21 mouse cellular contexts compared by ENCODE assay signal in genomic region chr6:54330166-54330565, GRCm38 (mm10). TPM values are rescaled to one million over a fixed set of nuclear protein-coding genes. Genes with fewer than 3 reads are reported as not detected.
A peak's percentile ranks its signal among the peaks of the same experiment; 100 is the strongest.
DNase-seq lines count a peak whose midpoint lies in the region; ATAC-seq lines count a peak whose summit lies in the region.
"Had no signal": no experiment of that assay in that cellular context is flagged by ENCODE, and none has a peak within 500 bp of the region (broad histone marks: within the 10 kb centered on the region; RNA-seq: fewer than 3 reads in every experiment).

No protein-coding gene starts in this region.

- no peak overlapping the region for H3K27ac ChIP-seq in heart, embryonic 15.5 days
- H3K27ac ChIP-seq: embryonic facial prominence, embryonic 15.5 days; hindbrain, embryonic 12.5 days; kidney, postnatal 0 days had no signal

- H3K9ac ChIP-seq in heart, embryonic 15.5 days = no peak overlapping the region
- H3K9ac ChIP-seq: embryonic facial prominence, embryonic 15.5 days; forebrain, embryonic 12.5 days; hindbrain, embryonic 12.5 days had no signal

- H3K4me2 ChIP-seq in heart, embryonic 15.5 days = peak overlapping the region; percentile 30; the same call in 1 of the 2 replicates
- H3K4me2 ChIP-seq: embryonic facial prominence, embryonic 15.5 days; hindbrain, embryonic 12.5 days had no signal

- H3K9me3 ChIP-seq in heart, embryonic 15.5 days (replicated peaks) = no peaks in the 10 kb centered on the region
- H3K9me3 ChIP-seq: embryonic facial prominence, embryonic 15.5 days; forebrain, embryonic 12.5 days; hindbrain, embryonic 12.5 days had no signal

- WGBS in heart, embryonic 15.5 days = 88% methylated on average over 10 of the region's 10 CpGs

- no peak overlapping the region; the same call in 1 of the 2 replicates for H3K4me3 ChIP-seq in heart, embryonic 15.5 days
- H3K4me3 ChIP-seq: embryonic facial prominence, embryonic 15.5 days; forebrain, embryonic 12.5 days; hindbrain, embryonic 12.5 days had no signal

- peaks cover 10% of the 10 kb centered on the region for H3K4me1 ChIP-seq in heart, embryonic 15.5 days (replicated peaks)

- ATAC-seq in heart, embryonic 15.5 days (replicated peaks; ENCODE audit: insufficient number of reproducible peaks, insufficient read depth, low FRiP score, low read depth) = no peak
- ATAC-seq: Patski had no signal

- H3K27me3 ChIP-seq in heart, embryonic 15.5 days = peaks cover 14% of the 10 kb centered on the region; the same call in 1 of the 2 replicates
- H3K27me3 ChIP-seq: Patski had no signal

- H3K36me3 ChIP-seq in heart, embryonic 15.5 days = no peaks in the 10 kb centered on the region
- H3K36me3 ChIP-seq: embryonic facial prominence, embryonic 15.5 days; forebrain, embryonic 12.5 days; hindbrain, embryonic 12.5 days had no signal

- DNase-seq in heart, postnatal 4 days = no peak
- peak; percentile 63 for DNase-seq in ZHBTc4 (ENCODE audit: low read depth, low spot score)
- peak; percentile 58 for DNase-seq in kidney, adult 18-20 months
- DNase-seq in kidney, postnatal 36 days = peak; percentile 71 to 87
- no peak for DNase-seq in layer of hippocampus, adult 11-12 months (ENCODE audit: low spot score)
- DNase-seq in frontal cortex, postnatal 25 days (ENCODE audit: low spot score in 2 of 2) = no peak
- DNase-seq in T-cell, adult 2 months (ENCODE audit: low spot score) = no peak
- DNase-seq: B cell, adult 2 months; cerebellum, adult 2 months; layer of hippocampus, postnatal 36 days; left cerebral cortex, postnatal 4 days; lung, adult 18-20 months; midbrain, embryonic 14.5 days; right cerebral cortex, adult 18-20 months; spleen, adult 18-20 months had no signal

RNA-seq across cellular contexts. Expression of gene Prr15, which starts 4.5 kb away (rescaled TPM):
- polyA plus RNA-seq in heart, embryonic 15.5 days (2015; fragmentation: Nextera tagmentation; extraction: Ambion mirVana) = 16.3 and 17.8 TPM in 2 replicates
- 1 to 10 TPM; 6.6 to 7.2 TPM for total RNA-seq in heart, postnatal 4 days (2021)

Comparison
In these comparisons a context has a peak if more than half of its experiments do, and no peak if none do; other contexts are left out.
1. DNase-seq: peak in ZHBTc4 (single experiment), kidney, adult 18-20 months (single experiment) and kidney, postnatal 36 days (2 of 2); none in heart, postnatal 4 days (single experiment), layer of hippocampus, adult 11-12 months (single experiment), frontal cortex, postnatal 25 days (0 of 2) and T-cell, adult 2 months (single experiment).